Mouse (Mus musculus) hindbrain, embryonic 13.5 days (tissue): ENCODE measurements around the gene Dock4. TPM values are rescaled to one million over a fixed set of nuclear protein-coding genes. Genes with fewer than 3 reads are reported as not detected.

Experiments used
- ATAC-seq: fragments of 200-750 bp; cut with Nextera tagmentation; 2 replicates; pipeline ENCODE4 v1.8.0; 2017; ENCODE audit warnings: moderate TSS enrichment; ENCODE audit not compliant: low FRiP score
- H3K27ac ChIP-seq: fragments of 300-500 bp; sonication (generic); 2 replicates; pipeline ENCODE4 v1.5.1; 2015; ENCODE audit warnings: inconsistent platforms, mild to moderate bottlenecking, moderate library complexity
- H3K27me3 ChIP-seq: fragments of 300-500 bp; sonication (generic); 2 replicates; pipeline ENCODE4 v1.6.1; 2015; ENCODE audit warnings: mild to moderate bottlenecking, inconsistent platforms
- H3K36me3 ChIP-seq: fragments of 300-500 bp; sonication (generic); 2 replicates; pipeline ENCODE4 v1.6.1; 2015; ENCODE audit warnings: mild to moderate bottlenecking, inconsistent platforms
- H3K4me1 ChIP-seq: fragments of 300-500 bp; sonication (generic); replicated peaks from 2 replicates; pipeline ENCODE4 v1.6.1; 2015; ENCODE audit warnings: inconsistent platforms
- H3K4me2 ChIP-seq: fragments of 300-500 bp; sonication (generic); 2 replicates; pipeline ENCODE4 v1.6.1; 2015; ENCODE audit warnings: inconsistent platforms, mild to moderate bottlenecking, moderate library complexity
- H3K4me3 ChIP-seq: fragments of 300-500 bp; sonication (generic); 2 replicates; pipeline ENCODE4 v1.5.1; 2015; ENCODE audit warnings: mild to moderate bottlenecking, inconsistent platforms
- H3K9ac ChIP-seq: fragments of 300-500 bp; sonication (generic); 2 replicates; pipeline ENCODE4 v1.6.1; 2015; ENCODE audit warnings: mild to moderate bottlenecking, inconsistent platforms
- H3K9me3 ChIP-seq: fragments of 300-500 bp; sonication (generic); 2 replicates; pipeline ENCODE4 v1.6.1; 2016; ENCODE audit warnings: inconsistent platforms
- WGBS: fragments of 180-500 bp; shearing (Covaris S2); methylation state at CpG from one replicate; pipeline ENCODE4 v1.1.7; 2015; 5-methylcytosine and 5-hydroxymethylcytosine counted together
- polyA plus RNA-seq: library from polyadenylated mRNA; unstranded; fragments of >200 nt; fragmentation: Nextera tagmentation; extraction: Ambion mirVana; gene quantifications from 2 replicates; pipeline ENCODE4 v1.2.1, GENCODE M21; 2015

The Dock4 gene
- polyA plus RNA-seq, 1 experiment from 2014 or later: 43.4 TPM

GRCm38 (mm10) chr12:40893741-40894140 lies 448.0 kb downstream of the Dock4 start:
- Histone ChIP-seq H3K9ac (no peak overlapping the region), H3K4me1 (no peaks in the 10 kb centered on the region), H3K4me3 (no peak overlapping the region), H3K4me2 (no peak overlapping the region), H3K27me3 (no peaks in the 10 kb centered on the region), H3K27ac (no peak overlapping the region), H3K9me3 (no peaks in the 10 kb centered on the region), H3K36me3 (no peaks in the 10 kb centered on the region)
- 54% methylated on average over 3 of the region's 7 CpGs for WGBS
- no peak for ATAC-seq

GRCm38 (mm10) chr12:40894695-40895094 lies 448.9 kb downstream of the Dock4 start:
- no peaks in the 10 kb centered on the region for H3K36me3 ChIP-seq
- no peak for ATAC-seq
- no peak overlapping the region for H3K4me2 ChIP-seq
- no peak overlapping the region for H3K9ac ChIP-seq
- no peak overlapping the region for H3K4me3 ChIP-seq
- H3K27me3 ChIP-seq: no peaks in the 10 kb centered on the region
- 91% methylated on average over 5 of the region's 5 CpGs for WGBS
- no peaks in the 10 kb centered on the region for H3K9me3 ChIP-seq
- H3K27ac ChIP-seq: no peak overlapping the region
- no peaks in the 10 kb centered on the region for H3K4me1 ChIP-seq

Other genes starting within 250 kb of the Dock4 start
- 0.18 TPM in 1 of 2 replicates, not detected in the other for gene Lsmem1, start 246.5 kb upstream of the Dock4 start, polyA plus RNA-seq
- 164 TPM in 2 replicates for gene Ifrd1, start 197.4 kb upstream of the Dock4 start, polyA plus RNA-seq
- 29.9 TPM in 2 replicates for gene Zfp277, start 50 bp upstream of the Dock4 start, polyA plus RNA-seq